Mouse (Mus musculus): ENCODE data around the gene Cebpe. TPM values are rescaled to one million over a fixed set of nuclear protein-coding genes. Genes with fewer than 3 reads are reported as not detected.

The Cebpe gene
- not detected for polyA plus RNA-seq (2017; shearing (Covaris generic))

GRCm38 (mm10) chr14:54712074-54712473 lies at the start of gene Cebpe:
Cebpe (minus strand) TSS chr14:54712174.

GRCm38 (mm10) chr14:54698733-54699132 lies 13.2 kb downstream of the Cebpe start, which contains the start of gene Gm29776:
Gm29776 (minus strand) TSS chr14:54698833.

GRCm38 (mm10) chr14:54686522-54687143 lies 25.3 kb downstream of the Cebpe start, which contains the start of gene Acin1:
Acin1 (minus strand) TSS chr14:54686931.

GRCm38 (mm10) chr14:54686063-54686521 lies 25.9 kb downstream of the Cebpe start, which contains the start of gene 1700123O20Rik:
1700123O20Rik (plus strand) TSS chr14:54686216.

Other genes with a start within 250 kb of the Cebpe start
- 38.7 TPM for gene Lrp10, start 248.0 kb downstream of the Cebpe start, polyA plus RNA-seq (2017; shearing (Covaris generic))
- gene Rem2, start 236.1 kb downstream of the Cebpe start, polyA plus RNA-seq (2017; shearing (Covaris generic)): 0.61 TPM
- gene Prmt5, start 194.6 kb downstream of the Cebpe start, polyA plus RNA-seq (2017; shearing (Covaris generic)): 49.7 TPM
- 22.4 TPM for gene Haus4, start 157.6 kb downstream of the Cebpe start, polyA plus RNA-seq (2017; shearing (Covaris generic))
- 0.16 TPM for gene Ajuba, start 134.6 kb downstream of the Cebpe start, polyA plus RNA-seq (2017; shearing (Covaris generic))
- gene 4931414P19Rik, start 106.2 kb downstream of the Cebpe start, polyA plus RNA-seq (2017; shearing (Covaris generic)): 3.0 TPM
- gene Psmb5, start 94.2 kb downstream of the Cebpe start, polyA plus RNA-seq (2017; shearing (Covaris generic)): 280 TPM
- gene Psmb11, start 90.7 kb downstream of the Cebpe start, polyA plus RNA-seq (2017; shearing (Covaris generic)): 0.06 TPM
- not detected for gene Gm17606, start 71.2 kb downstream of the Cebpe start, polyA plus RNA-seq (2017; shearing (Covaris generic))
- 0.46 TPM for gene Cdh24, start 70.8 kb downstream of the Cebpe start, polyA plus RNA-seq (2017; shearing (Covaris generic))
- gene 1700123O20Rik, start 26.0 kb downstream of the Cebpe start, polyA plus RNA-seq (2017; shearing (Covaris generic)): 93.8 TPM
- gene Acin1, start 25.2 kb downstream of the Cebpe start, polyA plus RNA-seq (2017; shearing (Covaris generic)): 123 TPM
- gene Gm29776, start 13.3 kb downstream of the Cebpe start, polyA plus RNA-seq (2017; shearing (Covaris generic)): 0.38 TPM
- gene Slc7a8, start 69.8 kb upstream of the Cebpe start, polyA plus RNA-seq (2017; shearing (Covaris generic)): 0.24 TPM
- not detected for gene Rnf212b, start 102.0 kb upstream of the Cebpe start, polyA plus RNA-seq (2017; shearing (Covaris generic))
- gene Homez, start 158.8 kb upstream of the Cebpe start, polyA plus RNA-seq (2017; shearing (Covaris generic)): 3.7 TPM
- 0.45 TPM for gene Ppp1r3e, start 165.4 kb upstream of the Cebpe start, polyA plus RNA-seq (2017; shearing (Covaris generic))
- 0.31 TPM for gene Bcl2l2, start 171.2 kb upstream of the Cebpe start, polyA plus RNA-seq (2017; shearing (Covaris generic))
- gene Gm20521, start 171.3 kb upstream of the Cebpe start, polyA plus RNA-seq (2017; shearing (Covaris generic)): 0.38 TPM
- gene Pabpn1, start 180.3 kb upstream of the Cebpe start, polyA plus RNA-seq (2017; shearing (Covaris generic)): 29.9 TPM
- gene Slc22a17, start 201.0 kb upstream of the Cebpe start, polyA plus RNA-seq (2017; shearing (Covaris generic)): 1.1 TPM
- not detected for gene Efs, start 214.0 kb upstream of the Cebpe start, polyA plus RNA-seq (2017; shearing (Covaris generic))
- not detected for gene Il25, start 220.5 kb upstream of the Cebpe start, polyA plus RNA-seq (2017; shearing (Covaris generic))
- gene Cmtm5, start 224.1 kb upstream of the Cebpe start, polyA plus RNA-seq (2017; shearing (Covaris generic)): not detected